In the genomic region with DNA sequence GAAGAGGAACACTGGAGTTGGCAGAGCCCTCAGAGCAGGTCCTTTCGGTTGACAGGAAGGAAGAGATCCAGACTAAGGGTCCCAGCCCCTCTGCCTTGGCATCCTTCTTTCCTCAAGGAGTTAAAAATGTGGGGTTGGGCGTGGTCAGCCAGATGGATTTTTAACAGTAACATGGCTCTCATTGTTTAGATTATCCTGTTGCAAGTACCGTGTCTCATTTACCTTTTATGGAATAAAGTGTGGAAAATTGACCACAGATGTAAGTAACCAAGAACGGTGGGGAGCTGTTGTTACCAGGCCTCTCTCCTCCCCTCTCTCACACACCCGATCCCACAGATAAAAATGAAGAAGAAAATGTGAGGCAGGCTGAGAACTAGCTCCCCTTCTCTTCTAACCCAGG, we compare ENCODE assay signal across 10 mouse cellular contexts.
A peak's percentile ranks its signal among the peaks of the same experiment; 100 is the strongest.
DNase-seq lines count a peak whose midpoint lies in the region; ATAC-seq lines count a peak whose summit lies in the region.
"Had no signal": no experiment of that assay in that cellular context is flagged by ENCODE, and none has a peak within 500 bp of the region (broad histone marks: within the 10 kb centered on the region; RNA-seq: fewer than 3 reads in every experiment).

No protein-coding gene starts in this region.

- H3K36me3 ChIP-seq in kidney, embryonic 14.5 days (ENCODE audit: control insufficient read depth, insufficient read depth, low read length): no peaks in the 10 kb centered on the region
- no peaks in the 10 kb centered on the region for H3K36me3 ChIP-seq in embryonic facial prominence, embryonic 10.5 days (replicated peaks)
- no peaks in the 10 kb centered on the region for H3K36me3 ChIP-seq in hindbrain, embryonic 14.5 days (replicated peaks; ENCODE audit: control insufficient read depth, insufficient read depth)
- H3K36me3 ChIP-seq: liver, embryonic 15.5 days had no signal

- H3K27ac ChIP-seq in kidney, embryonic 14.5 days (ENCODE audit: low read depth, low read length): peak overlapping the region; percentile 44; the same call in 1 of the 2 replicates
- H3K27ac ChIP-seq in embryonic facial prominence, embryonic 10.5 days (replicated peaks): peak overlapping the region; percentile 83
- H3K27ac ChIP-seq in hindbrain, embryonic 14.5 days: no peak overlapping the region
- H3K27ac ChIP-seq: liver, embryonic 15.5 days had no signal

- ATAC-seq in kidney, embryonic 14.5 days (ENCODE audit: low FRiP score, low TSS enrichment): no peak
- no peak for ATAC-seq in hindbrain, embryonic 14.5 days (ENCODE audit: low FRiP score)

- H3K27me3 ChIP-seq in kidney, embryonic 14.5 days (ENCODE audit: control insufficient read depth, insufficient read depth, low read length): no peaks in the 10 kb centered on the region
- H3K27me3 ChIP-seq in embryonic facial prominence, embryonic 10.5 days (replicated peaks; ENCODE audit: low read depth, poor library complexity, severe bottlenecking): no peaks in the 10 kb centered on the region
- no peaks in the 10 kb centered on the region for H3K27me3 ChIP-seq in hindbrain, embryonic 14.5 days (ENCODE audit: control insufficient read depth, insufficient read depth, low read length)
- H3K27me3 ChIP-seq: liver, embryonic 15.5 days had no signal

- no peaks in the 10 kb centered on the region for H3K9me3 ChIP-seq in kidney, embryonic 14.5 days (ENCODE audit: control insufficient read depth, low read length)
- no peaks in the 10 kb centered on the region for H3K9me3 ChIP-seq in embryonic facial prominence, embryonic 10.5 days
- no peaks in the 10 kb centered on the region for H3K9me3 ChIP-seq in hindbrain, embryonic 14.5 days (ENCODE audit: control insufficient read depth, low read length)
- H3K9me3 ChIP-seq: liver, embryonic 15.5 days had no signal

- H3K9ac ChIP-seq in kidney, embryonic 14.5 days (ENCODE audit: low read depth, low read length): no peak overlapping the region
- H3K9ac ChIP-seq in hindbrain, embryonic 14.5 days: no peak overlapping the region
- H3K9ac ChIP-seq: liver, embryonic 15.5 days had no signal

- H3K4me3 ChIP-seq in kidney, embryonic 14.5 days (ENCODE audit: low read length): no peak overlapping the region
- H3K4me3 ChIP-seq in embryonic facial prominence, embryonic 10.5 days: 0 out of 2 replicates have a peak overlapping the region, but pooled peaks have one; percentile 11
- H3K4me3 ChIP-seq in hindbrain, embryonic 14.5 days (replicated peaks; ENCODE audit: low read length): no peak overlapping the region
- H3K4me3 ChIP-seq: liver, embryonic 15.5 days had no signal

- WGBS in kidney, embryonic 14.5 days: 27% methylated on average over 5 of the region's 5 CpGs
- 28% methylated on average over 5 of the region's 5 CpGs for WGBS in embryonic facial prominence, embryonic 10.5 days
- WGBS in hindbrain, embryonic 14.5 days: 33% methylated on average over 5 of the region's 5 CpGs

- DNase-seq in kidney, postnatal 10 days: no peak
- peak; percentile 37 for DNase-seq in embryonic facial prominence, embryonic 10.5 days (ENCODE audit: low spot score)
- no peak for DNase-seq in hindbrain, embryonic 14.5 days (ENCODE audit: low spot score)
- DNase-seq in neural tube, embryonic 10.5 days (ENCODE audit: extremely low spot score, low spot score): peak; percentile 35
- DNase-seq in right cerebral cortex, postnatal 10 days (ENCODE audit: low spot score in 2 of 2): no peak
- DNase-seq in urinary bladder, postnatal 4 days (ENCODE audit: low spot score in 2 of 2): no peak
- DNase-seq in thymus, postnatal 36 days: no peak
- DNase-seq: kidney, adult 18-20 months had no signal

- peaks cover 47% of the 10 kb centered on the region for H3K4me1 ChIP-seq in kidney, embryonic 14.5 days (ENCODE audit: control insufficient read depth, insufficient read depth, low read length)
- H3K4me1 ChIP-seq in embryonic facial prominence, embryonic 10.5 days: peaks cover 65% of the 10 kb centered on the region
- peaks cover 31% of the 10 kb centered on the region for H3K4me1 ChIP-seq in hindbrain, embryonic 14.5 days (replicated peaks; ENCODE audit: control insufficient read depth, insufficient read depth, low read length)

- H3K4me2 ChIP-seq in kidney, embryonic 14.5 days (replicated peaks; ENCODE audit: low read depth, low read length): no peak overlapping the region; the same call in 1 of the 2 replicates
- H3K4me2 ChIP-seq in hindbrain, embryonic 14.5 days (replicated peaks): peak overlapping the region; percentile 16; the same call in 1 of the 2 replicates
- H3K4me2 ChIP-seq: liver, embryonic 15.5 days had no signal

Comparison
In these comparisons a context has a peak if more than half of its experiments do, and no peak if none do; other contexts are left out.
1. DNase-seq: peak in embryonic facial prominence, embryonic 10.5 days (single experiment) and neural tube, embryonic 10.5 days (single experiment); none in kidney, postnatal 10 days (single experiment), hindbrain, embryonic 14.5 days (single experiment), right cerebral cortex, postnatal 10 days (0 of 2), urinary bladder, postnatal 4 days (0 of 2) and thymus, postnatal 36 days (0 of 2).